Mouse (Mus musculus) embryonic facial prominence, embryonic 12.5 days (tissue): ENCODE results near the gene Prss35. TPM values are rescaled to one million over a fixed set of nuclear protein-coding genes. Genes with fewer than 3 reads are reported as not detected.

Source experiments
- ATAC-seq: fragments of 200-750 bp; cut with Nextera tagmentation; 2 replicates; pipeline ENCODE4 v1.8.0; 2017; ENCODE audit not compliant: insufficient number of reproducible peaks, insufficient read depth, low FRiP score, low TSS enrichment
- H3K27ac ChIP-seq: fragments of 300-500 bp; sonication (generic); 2 replicates; pipeline ENCODE4 v1.5.1; 2016; ENCODE audit warnings: mild to moderate bottlenecking
- H3K27me3 ChIP-seq: fragments of 300-500 bp; sonication (generic); 2 replicates; pipeline ENCODE4 v1.6.1; 2016; ENCODE audit warnings: mild to moderate bottlenecking, moderate library complexity
- H3K36me3 ChIP-seq: fragments of 300-500 bp; sonication (generic); 2 replicates; pipeline ENCODE4 v1.6.1; 2016; ENCODE audit warnings: mild to moderate bottlenecking
- H3K4me1 ChIP-seq: fragments of 300-500 bp; sonication (generic); 2 replicates; pipeline ENCODE4 v1.6.1; 2016
- H3K4me2 ChIP-seq: fragments of 300-500 bp; sonication (generic); replicated peaks from 2 replicates; pipeline ENCODE4 v1.6.1; 2016; ENCODE audit warnings: mild to moderate bottlenecking, moderate library complexity
- H3K4me3 ChIP-seq: fragments of 300-500 bp; sonication (generic); 2 replicates; pipeline ENCODE4 v1.5.1; 2016; ENCODE audit warnings: mild to moderate bottlenecking
- H3K9ac ChIP-seq: fragments of 300-500 bp; sonication (generic); 2 replicates; pipeline ENCODE4 v1.6.1; 2016; ENCODE audit warnings: mild to moderate bottlenecking, moderate library complexity
- H3K9me3 ChIP-seq: fragments of 300-500 bp; sonication (generic); 2 replicates; pipeline ENCODE4 v1.6.1; 2016; ENCODE audit warnings: mild to moderate bottlenecking, moderate library complexity
- WGBS: fragments of 180-500 bp; shearing (Covaris S2); methylation state at CpG from one replicate; pipeline ENCODE4 v1.1.7; 2016; 5-methylcytosine and 5-hydroxymethylcytosine counted together
- polyA plus RNA-seq: library from polyadenylated mRNA; unstranded; fragments of >200 nt; fragmentation: Nextera tagmentation; extraction: Ambion mirVana; gene quantifications from 2 replicates; pipeline ENCODE4 v1.2.1, GENCODE M21; 2016

Gene Prss35
- polyA plus RNA-seq, 1 experiment from 2014 or later, result 14.9 TPM

- no peak for ATAC-seq
- Histone ChIP-seq H3K4me2 (no peak overlapping the region), H3K4me1 (0 out of 2 replicates have a peak, but pooled peaks cover 4% of the 10 kb centered on the region), H3K27ac (no peak overlapping the region), H3K36me3 (no peaks in the 10 kb centered on the region), H3K27me3 (no peaks in the 10 kb centered on the region), H3K9ac (no peak overlapping the region), H3K9me3 (no peaks in the 10 kb centered on the region), H3K4me3 (no peak overlapping the region)
- WGBS, result 11% methylated on average over 3 of the region's 3 CpGs
Measured at GRCm38 (mm10) chr9:86800600-86801163, 57.2 kb downstream of the Prss35 start.

Other genes starting within 250 kb of the Prss35 start
- gene Pgm3, start 171.8 kb upstream of the Prss35 start, polyA plus RNA-seq, result 37.2 and 38.1 TPM in 2 replicates
- 2.3 and 4.3 TPM in 2 replicates for gene Rwdd2a, start 171.7 kb upstream of the Prss35 start, polyA plus RNA-seq
- gene Me1, start 47.7 kb upstream of the Prss35 start, polyA plus RNA-seq, result 15.2 and 17.8 TPM in 2 replicates
- gene Snap91, start 137.0 kb downstream of the Prss35 start, polyA plus RNA-seq, result 8.4 and 8.5 TPM in 2 replicates